Mouse (Mus musculus) heart, adult 8-10 months (tissue): ENCODE measurements around the gene Cdkl2. TPM values are rescaled to one million over a fixed set of nuclear protein-coding genes. Genes with fewer than 3 reads are reported as not detected.

Source experiments
- total RNA-seq, 4 experiments: library from RNA; stranded (reverse); gene quantifications; 2 replicates each; pipeline ENCODE4 v1.2.4; 2022

The Cdkl2 gene
- total RNA-seq, 4 experiments from 2014 or later = 4.2 to 6.9 (median 5.6) TPM

Other genes starting within 250 kb of the Cdkl2 start
- 10 to 100 TPM; 30.1 to 35.5 (median 32.2) TPM for gene Rchy1, start 80.8 kb downstream of the Cdkl2 start, total RNA-seq
- gene Odaph, start 56.4 kb downstream of the Cdkl2 start, total RNA-seq = not detected
- 10 to 100 TPM; 55.3 to 63.0 (median 57.9) TPM for gene G3bp2, start 39.8 kb upstream of the Cdkl2 start, total RNA-seq
- gene Uso1, start 94.1 kb upstream of the Cdkl2 start, total RNA-seq = 10 to 100 TPM; 43.0 to 49.2 (median 46.7) TPM
- gene U90926, start 171.5 kb upstream of the Cdkl2 start, total RNA-seq = not detected
- gene Ppef2, start 212.4 kb upstream of the Cdkl2 start, total RNA-seq = not detected
- gene Naaa, start 234.3 kb upstream of the Cdkl2 start, total RNA-seq = 10 to 100 TPM; 15.9 to 21.7 (median 18.8) TPM